Mouse (Mus musculus) CH12.LX (cell line): Measurements from ENCODE around the gene Tmprss2. TPM values are rescaled to one million over a fixed set of nuclear protein-coding genes. Genes with fewer than 3 reads are reported as not detected.

Source experiments
- DNase-seq: peaks from one replicate; pipeline ENCODE4 v3.0.0-alpha.2; 2013; ENCODE audit errors: extremely low read depth
- H3K27ac ChIP-seq: 2 replicates; pipeline ENCODE4 v1.5.1; 2012; ENCODE audit warnings: low read depth, mild to moderate bottlenecking, control low read depth, moderate library complexity; ENCODE audit not compliant: insufficient read depth
- H3K27me3 ChIP-seq: replicated peaks from 2 replicates; pipeline ENCODE3; 2012; ENCODE audit warnings: inconsistent platforms
- H3K36me3 ChIP-seq, 2 experiments: replicated peaks in 1 of 2; 2 replicates each; pipeline versions ENCODE3 to v1.6.1; 2012; ENCODE audit warnings: inconsistent platforms in 1 of 2, low read length in 1 of 2, mild to moderate bottlenecking in 1 of 2, mixed read lengths in 1 of 2, moderate library complexity in 1 of 2; ENCODE audit not compliant: control insufficient read depth in 1 of 2, insufficient read depth in 1 of 2
- H3K4me1 ChIP-seq, 2 experiments: 2 replicates each; pipeline ENCODE4 v1.6.1; 2012; ENCODE audit warnings: inconsistent platforms in 1 of 2, moderate library complexity in 1 of 2; ENCODE audit not compliant: insufficient read depth in 2 of 2, control insufficient read depth in 1 of 2
- H3K4me2 ChIP-seq: 2 replicates; pipeline ENCODE4 v1.6.1; 2012; ENCODE audit warnings: low read depth, mild to moderate bottlenecking, control low read depth; ENCODE audit not compliant: poor library complexity, insufficient read depth, severe bottlenecking
- H3K4me3 ChIP-seq, 3 experiments: fragments of 150-350 bp in 1 of 3; sonication (generic) in 1 of 3; replicated peaks in 1 of 3; 2 replicates each; pipeline versions ENCODE3 to v1.5.1; 2011 to 2012; ENCODE audit warnings: low read depth in 2 of 3, low read length in 2 of 3, mild to moderate bottlenecking in 2 of 3, moderate library complexity in 2 of 3, control low read depth in 1 of 3, improper control_type of control experiment in 1 of 3, inconsistent platforms in 1 of 3, mixed read lengths in 1 of 3; ENCODE audit not compliant: poor library complexity in 1 of 3
- H3K79me2 ChIP-seq: replicated peaks from 2 replicates; pipeline ENCODE4 v1.6.1; 2012; ENCODE audit warnings: mild to moderate bottlenecking, moderate library complexity; ENCODE audit not compliant: control insufficient read depth, poor library complexity, insufficient read depth, severe bottlenecking; ENCODE audit errors: extremely low read depth
- H3K9ac ChIP-seq: 2 replicates; pipeline ENCODE4 v1.6.1; 2012; ENCODE audit warnings: low read depth, mild to moderate bottlenecking, control low read depth, moderate library complexity; ENCODE audit not compliant: insufficient read depth
- H3K9me3 ChIP-seq: replicated peaks from 2 replicates; pipeline ENCODE3; 2012; ENCODE audit warnings: low read length, inconsistent platforms, mixed read lengths
- HCFC1 ChIP-seq: IDR thresholded peaks from 2 replicates; pipeline ENCODE4 v1.6.1; 2012; ENCODE audit warnings: low read depth, mild to moderate bottlenecking, inconsistent platforms, low read length, improper control_type of control experiment
- JUN ChIP-seq: IDR thresholded peaks from 2 replicates; pipeline ENCODE4 v1.6.1; 2011; ENCODE audit warnings: low read depth, mild to moderate bottlenecking, low read length, improper control_type of control experiment, moderate library complexity; ENCODE audit not compliant: insufficient read depth
- KAT2A ChIP-seq: IDR thresholded peaks from 2 replicates; pipeline ENCODE4 v1.6.1; 2012; ENCODE audit warnings: low read length, improper control_type of control experiment, inconsistent platforms; ENCODE audit not compliant: insufficient replicate concordance
- MAX ChIP-seq: IDR thresholded peaks from 2 replicates; pipeline ENCODE4 v1.6.1; 2011; ENCODE audit warnings: low read length, improper control_type of control experiment
- MAZ ChIP-seq: IDR thresholded peaks from 2 replicates; pipeline ENCODE4 v1.6.1; 2012; ENCODE audit warnings: low read depth, mild to moderate bottlenecking, inconsistent platforms, low read length, improper control_type of control experiment, moderate library complexity
- MEF2A ChIP-seq: IDR thresholded peaks from 2 replicates; pipeline ENCODE4 v1.6.1; 2014; ENCODE audit warnings: low read depth, mild to moderate bottlenecking, inconsistent platforms, low read length, improper control_type of control experiment, borderline replicate concordance
- PAX5 ChIP-seq: IDR thresholded peaks from 2 replicates; pipeline ENCODE4 v1.6.1; 2012; ENCODE audit warnings: low read length, inconsistent platforms, mixed read lengths
- POLR2A ChIP-seq: IDR thresholded peaks from 2 replicates; pipeline ENCODE4 v1.6.1; 2011; ENCODE audit warnings: low read depth, mild to moderate bottlenecking, improper control_type of control experiment, low read length
- POLR2AphosphoS2 ChIP-seq: IDR thresholded peaks from 2 replicates; pipeline ENCODE4 v1.6.1; 2011; ENCODE audit warnings: low read depth, low read length, improper control_type of control experiment
- SMC3 ChIP-seq: IDR thresholded peaks from 2 replicates; pipeline ENCODE4 v1.6.1; 2011; ENCODE audit warnings: low read depth, low read length, improper control_type of control experiment
- TBP ChIP-seq: conservative IDR thresholded peaks from 2 replicates; pipeline ENCODE4 v1.6.1; 2011; ENCODE audit warnings: low read depth, low read length, improper control_type of control experiment
- TCF12 ChIP-seq: IDR thresholded peaks from 2 replicates; pipeline ENCODE4 v1.6.1; 2014; ENCODE audit warnings: low read depth, mild to moderate bottlenecking, inconsistent platforms, low read length, improper control_type of control experiment
- UBTF ChIP-seq: IDR thresholded peaks from 2 replicates; pipeline ENCODE4 v1.6.1; 2012; ENCODE audit warnings: low read depth, mild to moderate bottlenecking, inconsistent platforms, low read length, improper control_type of control experiment, moderate library complexity
- USF1 ChIP-seq: IDR thresholded peaks from 2 replicates; pipeline ENCODE4 v1.6.1; 2014; ENCODE audit warnings: low read depth, mild to moderate bottlenecking, inconsistent platforms, low read length, improper control_type of control experiment
- USF2 ChIP-seq: conservative IDR thresholded peaks from 2 replicates; pipeline ENCODE4 v1.6.1; 2011; ENCODE audit warnings: low read depth, low read length, improper control_type of control experiment
- ZC3H11A ChIP-seq: IDR thresholded peaks from 2 replicates; pipeline ENCODE4 v1.6.1; 2012; ENCODE audit warnings: low read depth, mild to moderate bottlenecking, inconsistent platforms, low read length, improper control_type of control experiment
- ZMIZ1 ChIP-seq: IDR thresholded peaks from 2 replicates; pipeline ENCODE4 v1.6.1; 2012; ENCODE audit warnings: low read depth, mild to moderate bottlenecking, inconsistent platforms, low read length, improper control_type of control experiment
- ZNF384 ChIP-seq: IDR thresholded peaks from 2 replicates; pipeline ENCODE4 v1.6.1; 2012; ENCODE audit warnings: low read depth, low read length, improper control_type of control experiment, inconsistent platforms
- dilution Hi-C: fragments of 300-500 bp; cut with MboI; formaldehyde crosslinking; loops from 2 replicates; pipeline ENCODE4 v1.14.3; 2020; ENCODE audit warnings: low sequenced_read_pairs; ENCODE audit not compliant: extremely low pct_unique_long_range_greater_than_20kb, extremely low pct_ligation_motif_present
- in situ Hi-C: fragments of 300-500 bp; cut with MboI; formaldehyde crosslinking; loops from 3 replicates; pipeline ENCODE4 v1.14.3; 2019; ENCODE audit warnings: low sequenced_read_pairs, low pct_ligation_motif_present, low pct_unique_long_range_greater_than_20kb, mixed read lengths
- polyA plus RNA-seq: library from polyadenylated mRNA; unstranded; fragments of >175 nt; gene quantifications from 2 replicates; pipeline ENCODE4 v1.2.1, GENCODE M21; 2012; ENCODE audit warnings: low read depth; ENCODE audit not compliant: insufficient read length
- total RNA-seq, 2 experiments: library from RNA; depleted of rRNA; stranded (reverse); fragments of 300-350 nt in 1 of 2; fragments of >200 nt in 1 of 2; gene quantifications; 2 replicates each; pipeline ENCODE4 v1.2.3; 2012 to 2014

The Tmprss2 gene
- total and polyA plus RNA-seq, 3 experiments = not detected

DNA sequence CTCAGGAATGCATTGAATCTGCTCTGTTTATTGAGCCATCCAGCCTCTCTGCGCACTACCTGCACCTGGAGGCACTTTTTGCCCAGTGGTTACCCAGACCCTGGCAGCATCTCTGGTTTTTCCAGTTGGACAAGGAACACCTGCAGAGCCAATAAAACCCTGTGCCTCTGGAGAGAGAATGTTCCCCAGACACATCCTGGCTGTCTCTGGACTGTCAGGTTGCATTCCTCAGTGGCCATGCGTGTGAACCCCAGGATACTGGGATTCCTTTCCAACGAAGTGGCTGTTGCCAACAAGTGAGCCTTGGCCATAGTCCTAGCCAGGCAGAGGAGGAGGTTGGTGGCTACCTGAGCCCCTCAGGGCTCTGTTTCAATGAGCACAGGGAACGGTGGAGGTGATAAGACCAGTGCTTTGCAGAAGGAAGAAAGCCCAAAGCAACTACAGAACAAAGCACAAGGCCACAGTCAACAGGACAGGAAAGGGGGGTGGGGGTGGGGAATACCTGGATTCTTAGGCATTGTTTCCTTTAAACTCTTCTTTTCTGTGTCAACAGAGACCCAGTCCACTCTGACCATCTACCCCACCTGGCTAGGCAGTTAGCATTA lies 22.0 kb upstream of the Tmprss2 start:
- Histone ChIP-seq H3K79me2 (no peaks in the 10 kb centered on the region), H3K4me3 (no peak overlapping the region), H3K27ac (no peak overlapping the region), H3K9ac (no peak overlapping the region), H3K36me3 (no peaks in the 10 kb centered on the region), H3K4me2 (no peak overlapping the region), H3K9me3 (no peaks in the 10 kb centered on the region), H3K4me1 (no peaks in the 10 kb centered on the region), H3K27me3 (no peaks in the 10 kb centered on the region)
- dilution Hi-C loops = no loop called here
- TF ChIP-seq JUN (no peak), HCFC1 (no peak), TBP (no peak), POLR2A (no peak), SMC3 (no peak), MEF2A (no peak), POLR2AphosphoS2 (no peak), ZMIZ1 (no peak), MAX (no peak), ZC3H11A (no peak), ZNF384 (no peak), MAZ (no peak), USF2 (no peak), UBTF (no peak)
- in situ Hi-C loops = no loop called here
- no peak for DNase-seq

DNA sequence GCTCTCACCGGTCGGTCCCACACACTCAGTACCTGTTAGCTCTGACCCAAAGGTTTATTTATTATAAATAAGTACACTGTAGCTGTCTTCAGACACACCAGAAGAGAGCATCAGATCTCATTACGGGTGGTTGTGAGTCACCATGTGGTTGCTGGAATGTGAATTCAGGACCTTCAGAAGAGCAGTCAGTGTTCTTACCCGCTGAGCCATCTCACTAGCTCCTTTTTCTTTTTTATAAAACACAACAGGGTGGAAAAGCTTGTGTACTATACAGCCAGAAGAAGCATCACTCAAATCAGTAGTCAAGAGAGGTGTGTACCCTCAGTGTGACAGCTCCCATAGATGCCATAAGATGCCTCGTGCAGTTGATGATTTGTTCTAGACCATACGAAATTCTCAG lies 12.2 kb upstream of the Tmprss2 start:
- no peaks in the 10 kb centered on the region for H3K9me3 ChIP-seq
- no peak overlapping the region for H3K9ac ChIP-seq
- no peak for DNase-seq
- H3K27ac ChIP-seq = no peak overlapping the region
- no peak for TF ChIP-seq USF1
- no peak for TF ChIP-seq TCF12
- no peak for TF ChIP-seq PAX5
- no peak for TF ChIP-seq KAT2A
- no peaks in the 10 kb centered on the region for H3K27me3 ChIP-seq
- H3K36me3 ChIP-seq = no peaks in the 10 kb centered on the region
- peaks cover 0 to 13% of the 10 kb centered on the region in 2 experiments; a peak in 2 of 4 replicates for H3K4me1 ChIP-seq
- in situ Hi-C loops (no loop called here), dilution Hi-C loops (no loop called here)
- H3K4me3 ChIP-seq = no peak overlapping the region
- no peaks in the 10 kb centered on the region for H3K79me2 ChIP-seq
- no peak overlapping the region for H3K4me2 ChIP-seq
